Mouse (Mus musculus): ENCODE measurements around the gene Prss16. TPM values are rescaled to one million over a fixed set of nuclear protein-coding genes. Genes with fewer than 3 reads are reported as not detected.

Prss16 gene
- total RNA-seq (2023), result under 1 TPM in 1 of 2 experiments, not detected in 1; 0.70 TPM

GRCm38 (mm10) chr13:22009642-22010041, at the start of gene Prss16:
Gene Prss16, minus strand, starts transcription at chr13:22009742.

DNA sequence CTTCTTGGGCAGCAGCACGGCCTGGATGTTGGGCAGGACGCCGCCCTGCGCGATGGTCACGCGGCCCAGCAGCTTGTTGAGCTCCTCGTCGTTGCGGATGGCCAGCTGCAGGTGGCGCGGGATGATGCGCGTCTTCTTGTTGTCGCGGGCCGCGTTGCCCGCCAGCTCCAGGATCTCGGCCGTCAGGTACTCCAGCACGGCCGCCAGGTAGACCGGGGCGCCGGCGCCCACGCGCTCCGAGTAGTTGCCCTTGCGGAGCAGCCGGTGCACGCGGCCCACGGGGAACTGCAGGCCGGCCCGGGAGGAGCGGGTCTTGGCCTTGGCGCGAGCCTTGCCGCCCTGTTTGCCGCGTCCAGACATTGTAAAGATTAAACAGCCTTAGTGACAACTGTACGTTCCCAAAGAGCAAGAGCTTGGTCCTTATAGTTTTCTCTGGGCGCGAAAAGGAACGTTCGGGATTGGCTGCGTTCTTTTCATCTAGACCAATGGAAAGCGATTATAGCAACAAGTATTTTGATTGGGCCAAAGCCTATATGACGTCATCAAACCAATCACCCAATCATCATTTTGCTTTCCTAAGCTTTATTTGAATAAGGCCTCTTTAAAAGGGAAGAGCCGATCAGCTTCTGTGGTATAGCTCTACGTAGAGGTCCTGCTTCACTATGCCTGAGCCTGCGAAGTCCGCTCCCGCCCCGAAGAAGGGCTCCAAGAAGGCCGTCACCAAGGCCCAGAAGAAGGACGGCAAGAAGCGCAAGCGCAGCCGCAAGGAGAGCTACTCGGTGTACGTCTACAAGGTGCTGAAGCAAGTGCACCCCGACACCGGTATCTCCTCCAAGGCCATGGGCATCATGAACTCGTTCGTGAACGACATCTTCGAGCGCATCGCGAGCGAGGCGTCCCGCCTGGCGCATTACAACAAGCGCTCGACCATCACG, 33.3 kb upstream of the Prss16 start, which contains the start of the genes Hist1h2ag and Hist1h2bj:
TSS of gene Hist1h2ag (minus strand) at position 377 of the 935 bp plus-strand sequence.
TSS of gene Hist1h2bj (plus strand) at position 647 of the 935 bp plus-strand sequence.

GRCm38 (mm10) chr13:22041142-22041536, 31.6 kb upstream of the Prss16 start, which contains the start of gene Hist1h4i:
Gene Hist1h4i, minus strand, starts transcription at chr13:22041362.

DNA sequence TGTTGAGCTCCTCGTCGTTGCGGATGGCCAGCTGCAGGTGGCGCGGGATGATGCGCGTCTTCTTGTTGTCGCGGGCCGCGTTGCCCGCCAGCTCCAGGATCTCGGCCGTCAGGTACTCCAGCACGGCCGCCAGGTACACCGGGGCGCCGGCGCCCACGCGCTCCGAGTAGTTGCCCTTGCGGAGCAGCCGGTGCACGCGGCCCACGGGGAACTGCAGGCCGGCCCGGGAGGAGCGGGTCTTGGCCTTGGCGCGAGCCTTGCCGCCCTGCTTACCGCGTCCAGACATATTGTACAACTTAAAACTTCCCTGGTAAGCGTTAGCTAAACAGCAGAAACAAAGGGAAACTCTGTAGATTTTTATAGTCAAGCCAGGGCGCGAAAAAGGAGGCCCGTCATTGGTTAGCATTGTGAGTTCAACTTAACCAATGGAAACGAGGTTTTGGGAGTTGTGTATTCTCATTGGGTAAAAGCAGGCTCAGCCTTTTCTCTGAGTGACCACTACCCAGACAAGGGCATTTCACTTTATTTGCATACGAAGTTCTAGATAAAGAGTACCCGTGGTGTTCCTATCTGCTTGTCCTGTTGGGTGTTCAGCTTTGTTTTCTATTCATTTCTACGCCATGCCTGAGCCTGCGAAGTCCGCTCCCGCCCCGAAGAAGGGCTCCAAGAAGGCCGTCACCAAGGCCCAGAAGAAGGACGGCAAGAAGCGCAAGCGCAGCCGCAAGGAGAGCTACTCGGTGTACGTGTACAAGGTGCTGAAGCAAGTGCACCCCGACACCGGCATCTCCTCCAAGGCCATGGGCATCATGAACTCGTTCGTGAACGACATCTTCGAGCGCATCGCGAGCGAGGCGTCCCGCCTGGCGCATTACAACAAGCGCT, 26.0 kb upstream of the Prss16 start, which contains the start of the genes Hist1h2ah and Hist1h2bk:
TSS of gene Hist1h2ah (minus strand) at position 302 of the 882 bp plus-strand sequence.
TSS of gene Hist1h2bk (plus strand) at position 604 of the 882 bp plus-strand sequence.

DNA sequence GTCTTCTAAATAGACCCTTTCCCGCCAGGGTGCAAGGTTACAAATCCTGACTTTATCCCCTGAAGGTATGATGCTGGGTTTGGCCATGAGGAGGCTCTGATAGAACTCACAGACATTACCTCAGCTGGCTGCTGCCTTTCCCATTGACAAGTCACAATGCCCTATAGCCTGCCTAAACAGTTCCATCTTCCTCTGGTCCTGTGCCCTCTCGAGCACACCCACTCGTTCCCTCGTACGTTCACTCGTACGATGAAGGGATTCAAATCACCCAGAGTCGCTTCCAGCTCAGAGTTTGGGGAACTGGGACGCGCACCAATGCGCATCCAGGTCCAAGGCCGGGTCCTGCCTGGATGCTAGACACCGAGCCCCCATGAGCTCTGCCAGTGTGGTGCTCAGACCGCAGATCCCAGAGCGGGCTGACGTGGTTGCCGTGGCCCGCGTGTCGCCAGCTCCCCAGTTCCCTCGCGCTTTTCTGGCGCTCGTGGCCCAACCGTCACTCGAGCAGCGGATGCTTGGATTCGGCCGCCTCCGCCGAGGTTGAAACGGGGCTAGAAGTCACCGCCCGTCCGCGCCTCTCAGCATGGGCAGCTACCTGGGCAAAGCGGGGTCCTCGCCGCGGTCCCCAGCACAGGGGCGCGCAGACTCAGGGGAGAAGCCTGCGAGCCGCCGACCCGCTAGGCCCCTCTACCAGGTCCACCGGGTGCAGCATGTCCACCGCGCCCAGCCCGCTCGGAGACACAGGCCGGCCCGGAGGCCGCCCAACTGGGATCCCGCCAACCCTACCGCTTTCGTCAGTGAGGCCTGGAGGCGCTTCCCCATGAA, 28.4 kb downstream of the Prss16 start, which contains the start of gene Pom121l2:
TSS of gene Pom121l2 (plus strand) at position 214 of the 822 bp plus-strand sequence.

Other genes with a start within 250 kb of the Prss16 start
- 10 to 100 TPM; 75.2 to 83.5 TPM for gene Hist1h1b, start 229.1 kb downstream of the Prss16 start, total RNA-seq (2023)
- gene Hist1h3i, start 226.4 kb downstream of the Prss16 start, total RNA-seq (2023), result 100 to 1,000 TPM; 223 to 298 TPM
- 10 to 100 TPM; 41.7 to 54.0 TPM for gene Hist1h2an, start 222.5 kb downstream of the Prss16 start, total RNA-seq (2023)
- gene Hist1h2bp, start 222.3 kb downstream of the Prss16 start, total RNA-seq (2023), result 10 to 100 TPM; 52.4 to 61.6 TPM
- 100 to 1,000 TPM; 251 to 269 TPM for gene Hist1h2bq, start 199.5 kb downstream of the Prss16 start, total RNA-seq (2023)
- gene Hist1h2ao, start 199.3 kb downstream of the Prss16 start, total RNA-seq (2023), result 100 to 1,000 TPM; 319 to 332 TPM
- gene Hist1h4m, start 198.0 kb downstream of the Prss16 start, total RNA-seq (2023), result 100 to 1,000 TPM; 475 to 486 TPM
- 100 to 1,000 TPM in 1 of 2 experiments, 10 to 100 TPM in 1; 62.8 to 128 TPM for gene Hist1h4n, start 177.5 kb downstream of the Prss16 start, total RNA-seq (2023)
- 10 to 100 TPM; 73.3 to 83.2 TPM for gene Hist1h2ap, start 176.2 kb downstream of the Prss16 start, total RNA-seq (2023)
- 100 to 1,000 TPM; 244 to 262 TPM for gene Hist1h2br, start 176.0 kb downstream of the Prss16 start, total RNA-seq (2023)
- 1 to 10 TPM; 1.5 to 2.3 TPM for gene Zfp184, start 64.6 kb downstream of the Prss16 start, total RNA-seq (2023)
- not detected for gene Pom121l2, start 28.5 kb downstream of the Prss16 start, total RNA-seq (2023)
- gene Hist1h2ah, start 25.8 kb upstream of the Prss16 start, total RNA-seq (2023), result 10 to 100 TPM; 49.1 to 92.2 TPM
- 10 to 100 TPM; 50.9 to 62.1 TPM for gene Hist1h2bk, start 26.1 kb upstream of the Prss16 start, total RNA-seq (2023)
- 100 to 1,000 TPM; 118 to 131 TPM for gene Hist1h4i, start 31.6 kb upstream of the Prss16 start, total RNA-seq (2023)
- 10 to 100 TPM; 70.3 to 95.1 TPM for gene Hist1h2ag, start 33.2 kb upstream of the Prss16 start, total RNA-seq (2023)
- 100 to 1,000 TPM in 1 of 2 experiments, 10 to 100 TPM in 1; 96.7 to 143 TPM for gene Hist1h2bj, start 33.5 kb upstream of the Prss16 start, total RNA-seq (2023)
- not detected for gene Vmn1r188, start 74.7 kb upstream of the Prss16 start, total RNA-seq (2023)
- not detected for gene Vmn1r189, start 96.1 kb upstream of the Prss16 start, total RNA-seq (2023)
- not detected for gene Vmn1r191, start 174.2 kb upstream of the Prss16 start, total RNA-seq (2023)
- gene Vmn1r192, start 181.4 kb upstream of the Prss16 start, total RNA-seq (2023), result not detected
- gene Vmn1r193, start 213.4 kb upstream of the Prss16 start, total RNA-seq (2023), result not detected
- gene Vmn1r194, start 234.5 kb upstream of the Prss16 start, total RNA-seq (2023), result not detected